Mouse (Mus musculus): ENCODE measurements around the gene Ggt1. TPM values are rescaled to one million over a fixed set of nuclear protein-coding genes. Genes with fewer than 3 reads are reported as not detected.
A peak's percentile ranks its signal among the peaks of the same experiment; 100 is the strongest.
"Not testable (repeated sequence)": the region's sequence is repeated elsewhere in the genome, so short reads cannot be mapped to it uniquely, and the experiment has no call there.

The Ggt1 gene
- polyA plus RNA-seq, 1 experiment from 2014 or later, result 2.3 TPM

GRCm38 (mm10) chr10:75521643-75522042 lies 39.8 kb upstream of the Ggt1 start:
- Histone ChIP-seq H3K9me3 (no peaks in the 10 kb centered on the region), H3K4me1 (peaks cover 18% of the 10 kb centered on the region), H3K27ac (replicated peaks) (no peak overlapping the region), H3K4me3 (no peak overlapping the region), H3K27me3 (replicated peaks; ENCODE audit: low read depth, poor library complexity, severe bottlenecking) (no peaks in the 10 kb centered on the region), H3K36me3 (replicated peaks) (peaks cover 75% of the 10 kb centered on the region)
- WGBS, result 93% methylated on average over 4 of the region's 4 CpGs
- DNase-seq (ENCODE audit: low spot score), result no peak

GRCm38 (mm10) chr10:75525450-75525849 lies 36.0 kb upstream of the Ggt1 start:
- H3K27me3 ChIP-seq (replicated peaks; ENCODE audit: low read depth, poor library complexity, severe bottlenecking); H3K27ac ChIP-seq (replicated peaks); H3K4me3 ChIP-seq; H3K4me1 ChIP-seq; DNase-seq (ENCODE audit: low spot score); H3K9me3 ChIP-seq: not testable (repeated sequence)
- peaks cover 90% of the 10 kb centered on the region for H3K36me3 ChIP-seq (replicated peaks)
- 96% methylated on average over 9 of the region's 9 CpGs for WGBS

DNA sequence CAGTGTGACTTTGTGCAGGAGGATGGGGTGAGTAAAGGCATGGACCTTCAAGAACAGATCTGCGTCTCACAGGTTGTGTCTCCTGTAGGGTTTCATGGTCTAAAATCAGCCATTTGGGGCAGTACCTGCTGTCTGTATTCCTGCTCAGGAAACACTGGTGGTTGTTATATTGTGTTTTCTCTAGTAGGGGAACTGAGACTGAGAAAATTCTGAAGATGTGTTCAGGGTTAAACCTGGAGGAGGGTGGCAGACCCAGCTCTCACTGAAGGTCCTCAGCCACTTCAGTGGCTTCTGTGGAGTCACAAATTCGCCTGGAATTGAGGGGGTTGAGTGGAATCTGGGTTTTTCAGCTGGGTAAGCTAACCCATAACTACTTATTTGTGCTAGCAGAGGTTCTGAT lies 31.1 kb upstream of the Ggt1 start:
- H3K36me3 ChIP-seq (replicated peaks), result peaks cover 91% of the 10 kb centered on the region
- 85% methylated on average over 2 of the region's 2 CpGs for WGBS

GRCm38 (mm10) chr10:75531532-75532090 lies 29.8 kb upstream of the Ggt1 start:
- DNase-seq (ENCODE audit: low spot score), result no peak
- Histone ChIP-seq H3K9me3 (no peaks in the 10 kb centered on the region), H3K4me3 (no peak overlapping the region), H3K27ac (replicated peaks) (no peak overlapping the region), H3K36me3 (replicated peaks) (peaks cover 91% of the 10 kb centered on the region), H3K27me3 (replicated peaks; ENCODE audit: low read depth, poor library complexity, severe bottlenecking) (no peaks in the 10 kb centered on the region), H3K4me1 (no peaks in the 10 kb centered on the region)
- WGBS, result 92% methylated on average over 9 of the region's 9 CpGs

More for the DNA sequence above, 31.1 kb upstream of the Ggt1 start:
- Histone ChIP-seq H3K4me3 (no peak overlapping the region), H3K9me3 (no peaks in the 10 kb centered on the region), H3K27me3 (replicated peaks; ENCODE audit: low read depth, poor library complexity, severe bottlenecking) (no peaks in the 10 kb centered on the region), H3K27ac (replicated peaks) (no peak overlapping the region), H3K4me1 (no peaks in the 10 kb centered on the region)
- no peak for DNase-seq (ENCODE audit: low spot score)

DNA sequence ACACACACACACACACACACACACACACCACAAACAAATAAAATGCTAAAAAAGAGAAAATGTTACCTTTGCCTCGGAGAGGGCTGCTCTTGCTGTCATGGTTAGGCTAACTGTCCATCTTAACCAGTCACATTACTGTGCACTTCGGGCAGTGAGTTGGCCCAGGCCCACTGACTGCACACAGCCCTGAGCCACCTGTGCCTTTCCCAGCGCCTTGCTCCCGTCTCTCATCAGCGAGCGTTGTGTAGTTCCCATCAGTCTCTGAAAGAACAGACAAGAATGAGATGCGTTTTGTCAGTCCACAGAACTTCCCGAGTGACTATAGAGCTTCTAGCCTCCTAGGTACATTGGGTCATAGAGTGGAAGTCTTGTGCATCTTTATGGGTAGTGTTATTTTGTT lies 27.2 kb upstream of the Ggt1 start:
- Histone ChIP-seq H3K4me3 (no peak overlapping the region), H3K9me3 (no peaks in the 10 kb centered on the region), H3K27ac (replicated peaks) (no peak overlapping the region), H3K27me3 (replicated peaks; ENCODE audit: low read depth, poor library complexity, severe bottlenecking) (no peaks in the 10 kb centered on the region), H3K36me3 (replicated peaks) (peaks cover 76% of the 10 kb centered on the region), H3K4me1 (no peaks in the 10 kb centered on the region)
- DNase-seq (ENCODE audit: low spot score), result no peak
- WGBS, result 95% methylated on average over 8 of the region's 8 CpGs

DNA sequence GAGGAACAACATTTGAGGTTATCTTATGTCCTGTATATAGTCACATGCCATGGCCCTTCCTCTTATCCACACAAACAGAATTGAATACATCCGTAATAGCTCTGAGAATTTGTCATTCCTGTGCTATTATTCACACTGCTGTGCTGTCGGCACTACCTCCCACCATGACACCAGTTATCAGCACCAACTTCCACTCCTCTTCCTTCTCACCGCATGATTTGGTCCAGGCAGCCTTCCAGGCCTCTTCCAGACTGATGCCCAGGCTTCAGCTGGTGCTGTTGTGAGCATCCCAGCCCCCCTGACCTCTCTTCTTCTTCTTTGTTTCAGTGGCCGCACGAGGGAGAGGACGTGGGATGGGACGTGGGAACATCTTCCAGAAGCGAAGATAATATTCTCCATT lies 26.5 kb upstream of the Ggt1 start:
- Histone ChIP-seq H3K4me1 (no peaks in the 10 kb centered on the region), H3K36me3 (replicated peaks) (peaks cover 71% of the 10 kb centered on the region), H3K9me3 (no peaks in the 10 kb centered on the region), H3K27me3 (replicated peaks; ENCODE audit: low read depth, poor library complexity, severe bottlenecking) (no peaks in the 10 kb centered on the region), H3K4me3 (no peak overlapping the region), H3K27ac (replicated peaks) (no peak overlapping the region)
- no peak for DNase-seq (ENCODE audit: low spot score)
- WGBS, result 94% methylated on average over 8 of the region's 8 CpGs

GRCm38 (mm10) chr10:75535423-75535822 lies 26.0 kb upstream of the Ggt1 start:
- no peak for DNase-seq (ENCODE audit: low spot score)
- H3K27me3 ChIP-seq (replicated peaks; ENCODE audit: low read depth, poor library complexity, severe bottlenecking), result no peaks in the 10 kb centered on the region
- no peaks in the 10 kb centered on the region for H3K9me3 ChIP-seq
- no peak overlapping the region for H3K27ac ChIP-seq (replicated peaks)
- no peaks in the 10 kb centered on the region for H3K4me1 ChIP-seq
- 92% methylated on average over 2 of the region's 2 CpGs for WGBS
- H3K4me3 ChIP-seq, result no peak overlapping the region
- peaks cover 66% of the 10 kb centered on the region for H3K36me3 ChIP-seq (replicated peaks)

GRCm38 (mm10) chr10:75536123-75536522 lies 25.3 kb upstream of the Ggt1 start:
- H3K27me3 ChIP-seq (replicated peaks; ENCODE audit: low read depth, poor library complexity, severe bottlenecking), result no peaks in the 10 kb centered on the region
- 91% methylated on average over 5 of the region's 5 CpGs for whole genome bisulfite sequencing
- peaks cover 59% of the 10 kb centered on the region for H3K36me3 ChIP-seq (replicated peaks)
- H3K4me1 ChIP-seq, result no peaks in the 10 kb centered on the region
- H3K27ac ChIP-seq (replicated peaks), result no peak overlapping the region
- no peak overlapping the region for H3K4me3 ChIP-seq
- H3K9me3 ChIP-seq, result no peaks in the 10 kb centered on the region
- DNase-seq (ENCODE audit: low spot score), result no peak

DNA sequence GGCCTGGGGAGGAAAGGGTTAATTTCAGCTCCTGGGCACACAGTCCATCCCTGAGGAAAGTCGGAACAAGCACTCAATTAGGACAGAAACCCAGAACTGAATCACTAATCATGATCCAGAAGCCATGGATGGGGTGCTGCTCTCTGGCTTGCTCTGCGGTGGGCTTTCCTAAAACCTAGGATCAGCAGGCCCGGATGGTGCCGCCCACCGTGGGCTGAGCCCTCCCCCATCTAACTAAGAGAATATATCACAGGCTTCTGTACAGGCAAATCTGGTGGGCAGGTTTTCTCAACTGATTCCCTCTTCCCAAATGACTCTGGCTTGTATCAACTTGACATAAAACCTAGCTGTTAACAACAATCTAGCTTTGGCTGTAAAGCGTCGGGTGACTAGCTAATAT lies 13.5 kb upstream of the Ggt1 start:
- Histone ChIP-seq H3K9me3 (peaks cover 11% of the 10 kb centered on the region; the same call in 1 of the 2 replicates), H3K36me3 (replicated peaks) (no peaks in the 10 kb centered on the region), H3K4me1 (peaks cover 8% of the 10 kb centered on the region; the same call in 1 of the 2 replicates), H3K27ac (replicated peaks) (no peak overlapping the region), H3K4me3 (no peak overlapping the region), H3K27me3 (replicated peaks; ENCODE audit: low read depth, poor library complexity, severe bottlenecking) (no peaks in the 10 kb centered on the region)
- WGBS, result 78% methylated on average over 7 of the region's 7 CpGs
- no peak for DNase-seq (ENCODE audit: low spot score)

- no peak for DNase-seq (ENCODE audit: low spot score)
- Histone ChIP-seq H3K27me3 (replicated peaks; ENCODE audit: low read depth, poor library complexity, severe bottlenecking) (no peaks in the 10 kb centered on the region), H3K36me3 (replicated peaks) (no peaks in the 10 kb centered on the region), H3K4me3 (no peak overlapping the region), H3K27ac (replicated peaks) (no peak overlapping the region), H3K9me3 (peaks cover 11% of the 10 kb centered on the region; the same call in 1 of the 2 replicates), H3K4me1 (peaks cover 13% of the 10 kb centered on the region; the same call in 1 of the 2 replicates)
- WGBS, result 84% methylated on average over 14 of the region's 14 CpGs
These were observed 12.9 kb upstream of the Ggt1 start for GRCm38 (mm10) chr10:75548486-75548885.

GRCm38 (mm10) chr10:75549886-75550285 lies 11.5 kb upstream of the Ggt1 start:
- Histone ChIP-seq H3K27ac (replicated peaks) (no peak overlapping the region), H3K4me1 (peaks cover 13% of the 10 kb centered on the region; the same call in 1 of the 2 replicates)

DNA sequence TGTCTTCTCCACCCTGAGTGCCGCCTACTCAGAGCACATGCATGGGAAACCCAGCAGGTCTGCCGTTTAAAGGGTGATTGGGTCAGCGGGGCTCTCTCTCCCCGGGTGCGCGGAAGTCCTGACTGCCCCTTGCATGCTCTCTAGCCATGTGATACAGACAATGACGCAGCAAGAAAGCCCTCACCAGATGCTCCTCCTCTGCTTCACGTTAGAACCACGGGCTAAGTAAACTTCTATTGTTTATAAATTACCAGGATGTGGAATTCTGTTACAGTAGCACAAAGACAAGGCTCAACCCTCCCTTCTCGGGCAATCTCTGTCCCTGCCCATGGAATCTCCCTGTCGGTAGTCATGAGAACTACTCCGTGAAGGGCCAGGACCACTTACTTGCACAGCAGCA lies 10.2 kb upstream of the Ggt1 start:
- Histone ChIP-seq H3K27ac (replicated peaks) (no peak overlapping the region), H3K27me3 (replicated peaks; ENCODE audit: low read depth, poor library complexity, severe bottlenecking) (no peaks in the 10 kb centered on the region), H3K36me3 (replicated peaks) (no peaks in the 10 kb centered on the region), H3K4me1 (peaks cover 20% of the 10 kb centered on the region), H3K9me3 (no peaks in the 10 kb centered on the region), H3K4me3 (no peak overlapping the region)
- 62% methylated on average over 12 of the region's 12 CpGs for WGBS
- DNase-seq (ENCODE audit: low spot score), result no peak

More at GRCm38 (mm10) chr10:75549886-75550285, 11.5 kb upstream of the Ggt1 start:
- no peaks in the 10 kb centered on the region for H3K27me3 ChIP-seq (replicated peaks; ENCODE audit: low read depth, poor library complexity, severe bottlenecking)
- 86% methylated on average over 7 of the region's 7 CpGs for WGBS
- DNase-seq (ENCODE audit: low spot score), result no peak
- no peak overlapping the region for H3K4me3 ChIP-seq
- peaks cover 8% of the 10 kb centered on the region; the same call in 1 of the 2 replicates for H3K9me3 ChIP-seq
- no peaks in the 10 kb centered on the region for H3K36me3 ChIP-seq (replicated peaks)

GRCm38 (mm10) chr10:75552106-75552505 lies 9.3 kb upstream of the Ggt1 start:
- Histone ChIP-seq H3K27me3 (replicated peaks; ENCODE audit: low read depth, poor library complexity, severe bottlenecking) (peaks cover 5% of the 10 kb centered on the region; the same call in 1 of the 2 replicates), H3K4me3 (no peak overlapping the region), H3K9me3 (no peaks in the 10 kb centered on the region), H3K4me1 (peaks cover 26% of the 10 kb centered on the region), H3K36me3 (replicated peaks) (no peaks in the 10 kb centered on the region), H3K27ac (replicated peaks) (0 out of 2 replicates have a peak overlapping the region, but pooled peaks have one; percentile 19)
- no peak for DNase-seq (ENCODE audit: low spot score)
- WGBS, result 86% methylated on average over 2 of the region's 2 CpGs
